In genomic region chr6:43312961-43313656, GRCm38 (mm10) we compare ENCODE assay signal across 13 mouse cellular contexts. TPM values are rescaled to one million over a fixed set of nuclear protein-coding genes. Genes with fewer than 3 reads are reported as not detected.
DNase-seq lines count a peak whose midpoint lies in the region; ATAC-seq and TF ChIP-seq lines count a peak whose summit lies in the region.
"Had no signal": no experiment of that assay in that cellular context is flagged by ENCODE, and none has a peak within 500 bp of the region (broad histone marks: within the 10 kb centered on the region; RNA-seq: fewer than 3 reads in every experiment).

No protein-coding gene starts in this region.

- no peaks in the 10 kb centered on the region for H3K27me3 ChIP-seq in lung, embryonic 14.5 days (ENCODE audit: insufficient read depth, low read length)
- no peaks in the 10 kb centered on the region for H3K27me3 ChIP-seq in forebrain, embryonic 13.5 days
- no peaks in the 10 kb centered on the region for H3K27me3 ChIP-seq in neural tube, embryonic 15.5 days (replicated peaks)
- H3K27me3 ChIP-seq: heart, embryonic 13.5 days; intestine, embryonic 15.5 days had no signal

- no peaks in the 10 kb centered on the region for H3K4me1 ChIP-seq in lung, embryonic 14.5 days (ENCODE audit: insufficient read depth)
- H3K4me1 ChIP-seq in forebrain, embryonic 13.5 days = peaks cover 7% of the 10 kb centered on the region; the same call in 1 of the 2 replicates
- no peaks in the 10 kb centered on the region for H3K4me1 ChIP-seq in neural tube, embryonic 15.5 days
- H3K4me1 ChIP-seq: heart, embryonic 13.5 days; intestine, embryonic 15.5 days had no signal

- no peak; the same call in 1 of the 2 replicates for ATAC-seq in lung, embryonic 14.5 days (ENCODE audit: insufficient read depth)
- ATAC-seq in forebrain, embryonic 13.5 days = peak; percentile 82
- ATAC-seq in neural tube, embryonic 15.5 days (ENCODE audit: low FRiP score) = peak; percentile 38; the same call in 1 of the 2 replicates
- ATAC-seq: intestine, embryonic 15.5 days; liver, postnatal 0 days had no signal

- no peak for TF ChIP-seq CTCF in lung, embryonic 14.5 days (IDR thresholded peaks at IDR 0.05; ENCODE audit: low read depth)

- 54% methylated on average over 8 of the region's 8 CpGs for WGBS in lung, embryonic 14.5 days
- 38% methylated on average over 8 of the region's 8 CpGs for WGBS in forebrain, embryonic 13.5 days
- WGBS in neural tube, embryonic 15.5 days = 41% methylated on average over 8 of the region's 8 CpGs

- no peak overlapping the region for H3K9ac ChIP-seq in lung, embryonic 14.5 days
- no peak overlapping the region for H3K9ac ChIP-seq in forebrain, embryonic 13.5 days
- no peak overlapping the region for H3K9ac ChIP-seq in neural tube, embryonic 15.5 days (replicated peaks)
- H3K9ac ChIP-seq: heart, embryonic 13.5 days; intestine, embryonic 15.5 days; liver, postnatal 0 days had no signal

- H3K4me3 ChIP-seq in lung, embryonic 14.5 days (ENCODE audit: low read depth, low read length) = no peak overlapping the region
- no peak overlapping the region for H3K4me3 ChIP-seq in forebrain, embryonic 13.5 days
- no peak overlapping the region for H3K4me3 ChIP-seq in neural tube, embryonic 15.5 days (replicated peaks)
- H3K4me3 ChIP-seq: heart, embryonic 13.5 days; intestine, embryonic 15.5 days had no signal

- H3K9me3 ChIP-seq in lung, embryonic 14.5 days (ENCODE audit: low read depth, low read length) = no peaks in the 10 kb centered on the region
- H3K9me3 ChIP-seq in forebrain, embryonic 13.5 days (replicated peaks) = no peaks in the 10 kb centered on the region
- no peaks in the 10 kb centered on the region for H3K9me3 ChIP-seq in neural tube, embryonic 15.5 days (replicated peaks)
- H3K9me3 ChIP-seq: heart, embryonic 13.5 days; intestine, embryonic 15.5 days had no signal

- no peaks in the 10 kb centered on the region for H3K36me3 ChIP-seq in lung, embryonic 14.5 days (ENCODE audit: insufficient read depth)
- H3K36me3 ChIP-seq in forebrain, embryonic 13.5 days (ENCODE audit: poor library complexity, severe bottlenecking) = no peaks in the 10 kb centered on the region
- H3K36me3 ChIP-seq in neural tube, embryonic 15.5 days = no peaks in the 10 kb centered on the region
- H3K36me3 ChIP-seq: heart, embryonic 13.5 days; intestine, embryonic 15.5 days had no signal

- intact Hi-C loops in left cerebral cortex, postnatal 36 days (cut with DNase I) = no loop called here

- no peak overlapping the region for H3K27ac ChIP-seq in lung, embryonic 14.5 days (ENCODE audit: low read depth)
- no peak overlapping the region for H3K27ac ChIP-seq in forebrain, embryonic 13.5 days
- H3K27ac ChIP-seq in neural tube, embryonic 15.5 days (replicated peaks) = no peak overlapping the region
- H3K27ac ChIP-seq: heart, embryonic 13.5 days; intestine, embryonic 15.5 days had no signal

- DNase-seq in lung, embryonic 14.5 days = peak; percentile 15
- DNase-seq in lung, postnatal 4 days = no peak
- DNase-seq in lung, postnatal 10 days = peak; percentile 27
- DNase-seq in left cerebral cortex, postnatal 36 days (ENCODE audit: low spot score in 2 of 2) = no peak
- DNase-seq in ovary, postnatal 36 days (ENCODE audit: low spot score) = no peak
- DNase-seq: liver, postnatal 0 days; right cerebral cortex, postnatal 4 days had no signal

- H3K4me2 ChIP-seq in lung, embryonic 14.5 days = no peak overlapping the region
- H3K4me2 ChIP-seq in forebrain, embryonic 13.5 days = no peak overlapping the region
- H3K4me2 ChIP-seq in neural tube, embryonic 15.5 days = no peak overlapping the region
- H3K4me2 ChIP-seq: heart, embryonic 13.5 days; intestine, embryonic 15.5 days had no signal

RNA-seq across cellular contexts. Expression of gene Nobox, which starts 3.8 kb away (rescaled TPM):
- 0.29 and 0.45 TPM in 2 replicates for polyA plus RNA-seq in lung, embryonic 14.5 days (2014; fragmentation: Nextera tagmentation; extraction: Ambion mirVana)
- polyA plus RNA-seq in forebrain, embryonic 13.5 days (2015; fragmentation: Nextera tagmentation; extraction: Ambion mirVana) = not detected in 2 replicates
- 0.14 TPM in 1 of 2 replicates, not detected in the other for polyA plus RNA-seq in neural tube, embryonic 15.5 days (2015; fragmentation: Nextera tagmentation; extraction: Ambion mirVana)
- total RNA-seq in left cerebral cortex, postnatal 36 days (2021) = under 1 TPM in 1 of 2 experiments, not detected in 1; 0.52 TPM
- total RNA-seq: left cerebral cortex, adult 18-20 months; neutrophil, adult 5-6 weeks had no signal
- polyA plus RNA-seq: heart, embryonic 13.5 days; intestine, embryonic 15.5 days; liver, postnatal 0 days had no signal

RNA-seq across cellular contexts. Expression of gene Arhgef5, which starts 47.7 kb away (rescaled TPM):
- 20.3 and 21.2 TPM in 2 replicates for polyA plus RNA-seq in lung, embryonic 14.5 days (2014; fragmentation: Nextera tagmentation; extraction: Ambion mirVana)
- polyA plus RNA-seq in forebrain, embryonic 13.5 days (2015; fragmentation: Nextera tagmentation; extraction: Ambion mirVana) = 1.5 and 2.4 TPM in 2 replicates
- 1.9 and 4.5 TPM in 2 replicates for polyA plus RNA-seq in neural tube, embryonic 15.5 days (2015; fragmentation: Nextera tagmentation; extraction: Ambion mirVana)
- total RNA-seq in left cerebral cortex, postnatal 36 days (2021) = 1 to 10 TPM; 1.4 to 2.9 TPM

Comparison
In these comparisons a context has a peak if more than half of its experiments do, and no peak if none do; other contexts are left out.
1. DNase-seq: peak in lung, embryonic 14.5 days (single experiment) and lung, postnatal 10 days (single experiment); none in lung, postnatal 4 days (0 of 2), left cerebral cortex, postnatal 36 days (0 of 2) and ovary, postnatal 36 days (single experiment).